ENCODE assay signal across 14 mouse cellular contexts in genomic region chr4:130298877-130299628, GRCm38 (mm10). TPM values are rescaled to one million over a fixed set of nuclear protein-coding genes. Genes with fewer than 3 reads are reported as not detected.
DNase-seq lines count a peak whose midpoint lies in the region; ATAC-seq lines count a peak whose summit lies in the region.
"Had no signal": no experiment of that assay in that cellular context is flagged by ENCODE, and none has a peak within 500 bp of the region (broad histone marks: within the 10 kb centered on the region; RNA-seq: fewer than 3 reads in every experiment).

No protein-coding gene starts in this region.

- H3K9me3 ChIP-seq in liver, embryonic 11.5 days (ENCODE audit: control insufficient read depth, low read length) = no peaks in the 10 kb centered on the region
- no peaks in the 10 kb centered on the region for H3K9me3 ChIP-seq in forebrain, embryonic 13.5 days (replicated peaks)
- H3K9me3 ChIP-seq: forebrain, embryonic 10.5 days; intestine, embryonic 15.5 days; limb, embryonic 12.5 days had no signal

- H3K4me2 ChIP-seq in liver, embryonic 11.5 days = no peak overlapping the region
- H3K4me2 ChIP-seq in forebrain, embryonic 13.5 days = no peak overlapping the region
- H3K4me2 ChIP-seq: intestine, embryonic 15.5 days; limb, embryonic 12.5 days had no signal

- 72% methylated on average over 11 of the region's 11 CpGs for WGBS in liver, embryonic 11.5 days
- WGBS in forebrain, embryonic 13.5 days = 73% methylated on average over 11 of the region's 11 CpGs

- no peak for ATAC-seq in liver, embryonic 11.5 days (replicated peaks; ENCODE audit: low FRiP score)
- ATAC-seq in forebrain, embryonic 13.5 days = no peak
- ATAC-seq: intestine, embryonic 15.5 days had no signal

- intact Hi-C loops in gastrocnemius, postnatal 36 days (cut with DNase I) = no loop called here
- intact Hi-C loops in heart, postnatal 36 days (cut with DNase I) = no loop called here

- no peak for DNase-seq in liver, embryonic 11.5 days (ENCODE audit: low spot score)
- no peak for DNase-seq in liver
- peak; percentile 69 to 78 for DNase-seq in cerebellum, adult 18-20 months
- peak; percentile 65 to 76 for DNase-seq in gastrocnemius, postnatal 36 days
- peak; percentile 58 to 74 for DNase-seq in heart, postnatal 36 days
- no peak for DNase-seq in urinary bladder, postnatal 4 days (ENCODE audit: low spot score in 2 of 2)
- DNase-seq in thymus, postnatal 36 days = no peak
- DNase-seq: lung, postnatal 36 days; right cerebral cortex, postnatal 4 days had no signal

- H3K27ac ChIP-seq in liver, embryonic 11.5 days (ENCODE audit: low read depth, low read length) = peak overlapping the region; percentile 48
- H3K27ac ChIP-seq in forebrain, embryonic 13.5 days = no peak overlapping the region
- H3K27ac ChIP-seq: forebrain, embryonic 10.5 days; intestine, embryonic 15.5 days; limb, embryonic 12.5 days had no signal

- H3K27me3 ChIP-seq in liver, embryonic 11.5 days (replicated peaks; ENCODE audit: control insufficient read depth, insufficient read depth, low read length) = no peaks in the 10 kb centered on the region
- H3K27me3 ChIP-seq in forebrain, embryonic 13.5 days = no peaks in the 10 kb centered on the region
- H3K27me3 ChIP-seq: intestine, embryonic 15.5 days had no signal

- no peak overlapping the region for H3K4me3 ChIP-seq in liver, embryonic 11.5 days (ENCODE audit: low read depth, low read length)
- no peak overlapping the region for H3K4me3 ChIP-seq in forebrain, embryonic 13.5 days
- H3K4me3 ChIP-seq: forebrain, embryonic 10.5 days; intestine, embryonic 15.5 days; limb, embryonic 12.5 days had no signal

- no peaks in the 10 kb centered on the region for H3K36me3 ChIP-seq in liver, embryonic 11.5 days (ENCODE audit: control insufficient read depth, insufficient read depth, low read length)
- no peaks in the 10 kb centered on the region for H3K36me3 ChIP-seq in forebrain, embryonic 13.5 days (ENCODE audit: poor library complexity, severe bottlenecking)
- H3K36me3 ChIP-seq: forebrain, embryonic 10.5 days; intestine, embryonic 15.5 days; limb, embryonic 12.5 days had no signal

- no peak overlapping the region for H3K9ac ChIP-seq in liver, embryonic 11.5 days (ENCODE audit: low read depth, low read length)
- no peak overlapping the region for H3K9ac ChIP-seq in forebrain, embryonic 13.5 days
- H3K9ac ChIP-seq: intestine, embryonic 15.5 days; limb, embryonic 12.5 days had no signal

- peaks cover 34% of the 10 kb centered on the region for H3K4me1 ChIP-seq in liver, embryonic 11.5 days (replicated peaks; ENCODE audit: control insufficient read depth, insufficient read depth, low read length)
- H3K4me1 ChIP-seq in forebrain, embryonic 13.5 days = no peaks in the 10 kb centered on the region
- H3K4me1 ChIP-seq: limb, embryonic 12.5 days had no signal

RNA-seq across cellular contexts. Expression of gene Fabp3, which starts 9.3 kb away (rescaled TPM):
- 5.0 and 6.4 TPM in 2 replicates for polyA plus RNA-seq in liver, embryonic 11.5 days (2014; fragmentation: Nextera tagmentation; extraction: Ambion mirVana)
- total RNA-seq in gastrocnemius, postnatal 36 days (2021) = 100 to 1,000 TPM; 839 to 956 TPM
- total RNA-seq in heart, postnatal 36 days (2021) = 1,000 to 10,000 TPM; 6,013 to 6,518 TPM
- 46.8 and 49.5 TPM in 2 replicates for polyA plus RNA-seq in forebrain, embryonic 13.5 days (2015; fragmentation: Nextera tagmentation; extraction: Ambion mirVana)
- total RNA-seq: CH12.LX had no signal

RNA-seq across cellular contexts. Expression of gene Gm10570, which starts 9.4 kb away (rescaled TPM):
- not detected in 2 replicates for polyA plus RNA-seq in liver, embryonic 11.5 days (2014; fragmentation: Nextera tagmentation; extraction: Ambion mirVana)
- total RNA-seq in gastrocnemius, postnatal 36 days (2021) = under 1 TPM in 1 of 2 experiments, not detected in 1; 0.77 TPM
- total RNA-seq in heart, postnatal 36 days (2021) = under 1 TPM; 0.57 to 0.89 TPM
- polyA plus RNA-seq in forebrain, embryonic 13.5 days (2015; fragmentation: Nextera tagmentation; extraction: Ambion mirVana) = 0.72 TPM in 1 of 2 replicates, not detected in the other
- total RNA-seq: CH12.LX had no signal
- polyA plus RNA-seq: forebrain, embryonic 10.5 days; intestine, embryonic 15.5 days; limb, embryonic 12.5 days had no signal

RNA-seq across cellular contexts. Expression of gene Serinc2, which starts 20.0 kb away (rescaled TPM):
- polyA plus RNA-seq in liver, embryonic 11.5 days (2014; fragmentation: Nextera tagmentation; extraction: Ambion mirVana) = 6.1 and 6.8 TPM in 2 replicates
- 10 to 100 TPM; 55.4 to 76.6 TPM for total RNA-seq in gastrocnemius, postnatal 36 days (2021)
- 1 to 10 TPM; 2.1 to 2.5 TPM for total RNA-seq in heart, postnatal 36 days (2021)
- 101 and 107 TPM in 2 replicates for polyA plus RNA-seq in forebrain, embryonic 13.5 days (2015; fragmentation: Nextera tagmentation; extraction: Ambion mirVana)

Comparison
In these comparisons a context has a peak if more than half of its experiments do, and no peak if none do; other contexts are left out.
1. DNase-seq: peak in cerebellum, adult 18-20 months (2 of 2), gastrocnemius, postnatal 36 days (2 of 2) and heart, postnatal 36 days (2 of 2); none in liver, embryonic 11.5 days (single experiment), liver (single experiment), urinary bladder, postnatal 4 days (0 of 2) and thymus, postnatal 36 days (0 of 2).
2. RNA of gene Fabp3, which starts 9.3 kb away (total RNA-seq): 6,013 to 6,518 TPM in heart, postnatal 36 days; 839 to 956 TPM in gastrocnemius, postnatal 36 days; every median in the first group is over 4 times any median in the second.
3. RNA of gene Serinc2, which starts 20.0 kb away (total RNA-seq): 55.4 to 76.6 TPM in gastrocnemius, postnatal 36 days; 2.1 to 2.5 TPM in heart, postnatal 36 days; every median in the first group is over 10 times any median in the second.